Mouse (Mus musculus): ENCODE data around the gene Fbxo17. TPM values are rescaled to one million over a fixed set of nuclear protein-coding genes. Genes with fewer than 3 reads are reported as not detected.

Gene Fbxo17
- polyA plus RNA-seq, 1 experiment from 2014 or later, result 8.0 TPM

- Histone ChIP-seq H3K9me3 (no peaks in the 10 kb centered on the region), H3K4me3 (replicated peaks) (peak within 1 kb of the TSS; percentile 65), H3K36me3 (replicated peaks) (peaks cover 41% of the 10 kb centered on the region), H3K27me3 (no peaks in the 10 kb centered on the region), H3K4me2 (peak within 1 kb of the TSS; percentile 91), H3K27ac (peak within 1 kb of the TSS; percentile 71), H3K9ac (peak within 1 kb of the TSS; percentile 82), H3K4me1 (peaks cover 15% of the 10 kb centered on the region)
- under 1% methylated on average over 39 of the region's 39 CpGs for WGBS
- peak; percentile 99 for ATAC-seq (ENCODE audit: low FRiP score)
These were observed 25.3 kb downstream of the Fbxo17 start, which contains the start of the genes Mrps12 and Sars2 for GRCm38 (mm10) chr7:28741709-28742438. Gene Mrps12 (minus strand): TSS chr7:28741820. Gene Sars2 (plus strand): TSS chr7:28741992.

GRCm38 (mm10) chr7:28749935-28750334, 33.3 kb downstream of the Fbxo17 start:
- no peaks in the 10 kb centered on the region for H3K27me3 ChIP-seq
- no peak overlapping the region for H3K27ac ChIP-seq
- no peaks in the 10 kb centered on the region for H3K9me3 ChIP-seq
- H3K36me3 ChIP-seq (replicated peaks), result peaks cover 55% of the 10 kb centered on the region
- no peak overlapping the region for H3K4me2 ChIP-seq
- ATAC-seq (ENCODE audit: low FRiP score), result no peak
- H3K4me3 ChIP-seq (replicated peaks), result no peak overlapping the region
- WGBS, result 95% methylated on average over 7 of the region's 7 CpGs
- H3K4me1 ChIP-seq, result no peaks in the 10 kb centered on the region
- H3K9ac ChIP-seq, result no peak overlapping the region

GRCm38 (mm10) chr7:28756079-28756478, 39.5 kb downstream of the Fbxo17 start, which contains the start of gene Ccer2:
Gene Ccer2 (plus strand): TSS chr7:28756174.
- Histone ChIP-seq H3K4me2 (peak within 1 kb of the TSS; percentile 38), H3K27me3 (peaks cover 24% of the 10 kb centered on the region), H3K9me3 (no peaks in the 10 kb centered on the region), H3K4me1 (peaks cover 7% of the 10 kb centered on the region), H3K9ac (0 out of 2 replicates have a peak within 1 kb of the TSS, but pooled peaks have one; percentile 7), H3K36me3 (replicated peaks) (peaks cover 48% of the 10 kb centered on the region), H3K27ac (no peak within 1 kb of the TSS), H3K4me3 (replicated peaks) (0 out of 2 replicates have a peak within 1 kb of the TSS, but pooled peaks have one; percentile 11)
- ATAC-seq (ENCODE audit: low FRiP score), result no peak
- WGBS, result 5% methylated on average over 15 of the region's 17 CpGs

GRCm38 (mm10) chr7:28758623-28759022, 42.0 kb downstream of the Fbxo17 start:
- WGBS, result 82% methylated on average over 13 of the region's 13 CpGs
- H3K36me3 ChIP-seq (replicated peaks), result peaks cover 41% of the 10 kb centered on the region

GRCm38 (mm10) chr7:28761907-28762306, 45.3 kb downstream of the Fbxo17 start:
- no peak for ATAC-seq (ENCODE audit: low FRiP score)
- no peak overlapping the region for H3K4me3 ChIP-seq (replicated peaks)
- H3K36me3 ChIP-seq (replicated peaks), result peaks cover 36% of the 10 kb centered on the region
- no peak overlapping the region for H3K4me2 ChIP-seq
- WGBS, result 94% methylated on average over 9 of the region's 9 CpGs
- H3K9ac ChIP-seq, result no peak overlapping the region
- no peak overlapping the region for H3K27ac ChIP-seq
- H3K9me3 ChIP-seq, result no peaks in the 10 kb centered on the region
- H3K4me1 ChIP-seq, result peaks cover 10% of the 10 kb centered on the region
- peaks cover 6% of the 10 kb centered on the region for H3K27me3 ChIP-seq

More at GRCm38 (mm10) chr7:28758623-28759022, 42.0 kb downstream of the Fbxo17 start:
- H3K4me3 ChIP-seq (replicated peaks), result no peak overlapping the region
- H3K9ac ChIP-seq, result no peak overlapping the region
- H3K9me3 ChIP-seq, result no peaks in the 10 kb centered on the region
- H3K27ac ChIP-seq, result no peak overlapping the region
- peaks cover 7% of the 10 kb centered on the region for H3K4me1 ChIP-seq
- ATAC-seq (ENCODE audit: low FRiP score), result no peak
- H3K27me3 ChIP-seq, result peaks cover 24% of the 10 kb centered on the region
- no peak overlapping the region for H3K4me2 ChIP-seq

- Histone ChIP-seq H3K4me3 (replicated peaks) (0 out of 2 replicates have a peak overlapping the region, but pooled peaks have one; percentile 79), H3K27me3 (no peaks in the 10 kb centered on the region), H3K4me2 (peak overlapping the region; percentile 74), H3K9me3 (no peaks in the 10 kb centered on the region), H3K4me1 (peaks cover 27% of the 10 kb centered on the region), H3K9ac (peak overlapping the region; percentile 68; the same call in 1 of the 2 replicates), H3K27ac (no peak overlapping the region), H3K36me3 (replicated peaks) (peaks cover 16% of the 10 kb centered on the region)
- ATAC-seq (ENCODE audit: low FRiP score), result no peak
- 85% methylated on average over 6 of the region's 6 CpGs for WGBS
These were observed 48.6 kb downstream of the Fbxo17 start for GRCm38 (mm10) chr7:28765211-28765610.

GRCm38 (mm10) chr7:28766173-28766879, 49.7 kb downstream of the Fbxo17 start, which contains the start of gene Sirt2:
Gene Sirt2 (plus strand): TSS chr7:28766735.
- Histone ChIP-seq H3K36me3 (replicated peaks) (peaks cover 6% of the 10 kb centered on the region), H3K4me3 (replicated peaks) (peak within 1 kb of the TSS; percentile 79), H3K27ac (no peak within 1 kb of the TSS), H3K27me3 (no peaks in the 10 kb centered on the region), H3K4me1 (peaks cover 27% of the 10 kb centered on the region), H3K9me3 (no peaks in the 10 kb centered on the region), H3K4me2 (peak within 1 kb of the TSS; percentile 76), H3K9ac (peak within 1 kb of the TSS; percentile 74)
- ATAC-seq (ENCODE audit: low FRiP score), result peak; percentile 98
- under 1% methylated on average over 45 of the region's 45 CpGs for WGBS

- peak overlapping the region; percentile 76 for H3K4me2 ChIP-seq
- H3K36me3 ChIP-seq (replicated peaks), result 0 out of 2 replicates have a peak, but pooled peaks cover 4% of the 10 kb centered on the region
- ATAC-seq (ENCODE audit: low FRiP score), result 0 out of 2 replicates have a peak, but pooled peaks have one; percentile 9
- no peak overlapping the region for H3K27ac ChIP-seq
- H3K4me1 ChIP-seq, result peaks cover 27% of the 10 kb centered on the region
- peak overlapping the region; percentile 74 for H3K9ac ChIP-seq
- H3K9me3 ChIP-seq, result no peaks in the 10 kb centered on the region
- no peaks in the 10 kb centered on the region for H3K27me3 ChIP-seq
- peak overlapping the region; percentile 79 for H3K4me3 ChIP-seq (replicated peaks)
- 4% methylated on average over 14 of the region's 14 CpGs for WGBS
These were observed 50.3 kb downstream of the Fbxo17 start for GRCm38 (mm10) chr7:28766910-28767309.

GRCm38 (mm10) chr7:28767462-28767965, 50.9 kb downstream of the Fbxo17 start, which contains the start of gene Nfkbib:
Gene Nfkbib (minus strand): TSS chr7:28767512.
- no peak for ATAC-seq (ENCODE audit: low FRiP score)
- H3K4me3 ChIP-seq (replicated peaks), result peak within 1 kb of the TSS; percentile 79
- H3K9me3 ChIP-seq, result no peaks in the 10 kb centered on the region
- peaks cover 27% of the 10 kb centered on the region for H3K4me1 ChIP-seq
- H3K27me3 ChIP-seq, result no peaks in the 10 kb centered on the region
- peak within 1 kb of the TSS; percentile 74 for H3K9ac ChIP-seq
- H3K4me2 ChIP-seq, result peak within 1 kb of the TSS; percentile 76
- no peak within 1 kb of the TSS for H3K27ac ChIP-seq
- WGBS, result 65% methylated on average over 7 of the region's 7 CpGs
- H3K36me3 ChIP-seq (replicated peaks), result 0 out of 2 replicates have a peak, but pooled peaks cover 8% of the 10 kb centered on the region

- 93% methylated on average over 9 of the region's 9 CpGs for WGBS
- Histone ChIP-seq H3K4me1 (peaks cover 27% of the 10 kb centered on the region), H3K9ac (no peak overlapping the region), H3K4me3 (replicated peaks) (no peak overlapping the region), H3K9me3 (no peaks in the 10 kb centered on the region), H3K4me2 (no peak overlapping the region), H3K36me3 (replicated peaks) (0 out of 2 replicates have a peak, but pooled peaks cover 8% of the 10 kb centered on the region), H3K27me3 (no peaks in the 10 kb centered on the region), H3K27ac (no peak overlapping the region)
- ATAC-seq (ENCODE audit: low FRiP score), result no peak
These were observed 52.9 kb downstream of the Fbxo17 start for GRCm38 (mm10) chr7:28769414-28769958.

- no peak for ATAC-seq (ENCODE audit: low FRiP score)
- H3K36me3 ChIP-seq (replicated peaks), result 0 out of 2 replicates have a peak, but pooled peaks cover 8% of the 10 kb centered on the region
- no peak overlapping the region for H3K27ac ChIP-seq
- no peak overlapping the region for H3K4me3 ChIP-seq (replicated peaks)
- WGBS, result 86% methylated on average over 3 of the region's 3 CpGs
- H3K9me3 ChIP-seq, result no peaks in the 10 kb centered on the region
- no peaks in the 10 kb centered on the region for H3K27me3 ChIP-seq
- H3K4me1 ChIP-seq, result peaks cover 24% of the 10 kb centered on the region
- no peak overlapping the region for H3K9ac ChIP-seq
- H3K4me2 ChIP-seq, result no peak overlapping the region
These were observed 53.7 kb downstream of the Fbxo17 start for GRCm38 (mm10) chr7:28770309-28770708.
